12 mouse cellular contexts compared by ENCODE assay signal in the genomic region with DNA sequence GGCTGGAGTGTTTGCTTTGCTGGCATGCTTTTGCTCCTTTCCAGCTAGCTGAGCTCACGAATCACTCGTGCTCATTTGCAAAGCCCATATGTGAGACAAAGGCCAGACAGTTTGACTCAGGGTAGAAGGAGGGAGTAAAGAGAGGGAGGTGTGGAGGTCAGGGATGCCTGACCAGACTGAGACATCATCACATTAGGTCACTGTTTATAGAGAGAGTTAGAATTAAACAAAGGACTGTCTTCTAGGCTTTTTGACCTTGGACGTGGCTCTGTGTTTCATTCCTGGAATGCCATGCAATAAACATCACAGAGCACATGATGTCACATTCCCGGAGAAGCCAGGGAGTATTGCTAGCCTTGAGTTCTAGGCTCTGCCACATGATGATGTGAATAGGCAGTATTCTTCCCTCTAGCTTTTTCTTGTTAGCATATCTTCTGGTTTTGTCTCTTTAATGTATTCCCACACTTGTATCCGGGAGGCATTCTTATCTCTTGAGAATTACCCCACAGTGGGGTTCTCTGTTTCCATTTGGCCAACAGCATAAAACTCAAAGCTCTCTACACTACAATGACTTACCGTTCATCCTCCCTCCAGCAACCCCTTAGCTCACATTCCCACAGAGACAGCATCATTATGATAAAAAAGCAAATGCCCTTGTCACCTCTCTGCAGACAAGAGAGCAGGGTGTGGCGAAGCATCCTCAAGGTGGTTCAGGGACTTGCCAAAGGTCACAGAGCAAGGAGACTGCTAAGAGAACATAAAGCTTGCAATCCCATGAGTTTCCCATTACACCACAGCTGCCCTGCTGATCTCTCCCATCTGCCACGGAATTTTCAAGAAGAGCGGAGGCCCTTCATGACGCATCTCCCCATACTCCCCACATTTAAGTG.
A peak's percentile ranks its signal among the peaks of the same experiment; 100 is the strongest.
DNase-seq lines count a peak whose midpoint lies in the region; ATAC-seq and TF ChIP-seq lines count a peak whose summit lies in the region.
"Had no signal": no experiment of that assay in that cellular context is flagged by ENCODE, and none has a peak within 500 bp of the region (broad histone marks: within the 10 kb centered on the region; RNA-seq: fewer than 3 reads in every experiment).

No protein-coding gene starts in this region.

- H3K9ac ChIP-seq in intestine, postnatal 0 days (ENCODE audit: low read depth, low read length), result no peak overlapping the region
- no peak overlapping the region for H3K9ac ChIP-seq in hindbrain, embryonic 16.5 days (ENCODE audit: low read depth, low read length)
- H3K9ac ChIP-seq: liver, embryonic 12.5 days; midbrain, embryonic 12.5 days had no signal

- H3K36me3 ChIP-seq in intestine, postnatal 0 days (ENCODE audit: control insufficient read depth, insufficient read depth), result no peaks in the 10 kb centered on the region
- no peaks in the 10 kb centered on the region for H3K36me3 ChIP-seq in hindbrain, embryonic 16.5 days (ENCODE audit: control insufficient read depth, insufficient read depth, low read length)
- H3K36me3 ChIP-seq: liver, embryonic 12.5 days; midbrain, embryonic 12.5 days had no signal

- H3K27me3 ChIP-seq in intestine, postnatal 0 days (replicated peaks; ENCODE audit: control insufficient read depth, insufficient read depth, low read length), result no peaks in the 10 kb centered on the region
- no peaks in the 10 kb centered on the region for H3K27me3 ChIP-seq in hindbrain, embryonic 16.5 days (replicated peaks; ENCODE audit: control insufficient read depth, insufficient read depth, low read length)
- H3K27me3 ChIP-seq: liver, embryonic 12.5 days had no signal

- no peak overlapping the region for H3K4me2 ChIP-seq in intestine, postnatal 0 days (replicated peaks; ENCODE audit: low read depth)
- no peak overlapping the region for H3K4me2 ChIP-seq in hindbrain, embryonic 16.5 days (ENCODE audit: low read length)
- H3K4me2 ChIP-seq: liver, embryonic 12.5 days; midbrain, embryonic 12.5 days had no signal

- no peaks in the 10 kb centered on the region for H3K9me3 ChIP-seq in intestine, postnatal 0 days (ENCODE audit: control insufficient read depth)
- 0 out of 2 replicates have a peak, but pooled peaks cover 2% of the 10 kb centered on the region for H3K9me3 ChIP-seq in hindbrain, embryonic 16.5 days (ENCODE audit: control insufficient read depth, low read length)
- H3K9me3 ChIP-seq: liver, embryonic 12.5 days; midbrain, embryonic 12.5 days had no signal

- no peak overlapping the region for H3K4me3 ChIP-seq in intestine, postnatal 0 days (ENCODE audit: low read depth, low read length)
- no peak overlapping the region for H3K4me3 ChIP-seq in hindbrain, embryonic 16.5 days (ENCODE audit: low read length)
- H3K4me3 ChIP-seq: liver, embryonic 12.5 days; midbrain, embryonic 12.5 days had no signal

- DNase-seq in heart, adult 11 months, result peak; percentile 81
- no peak for DNase-seq in heart, postnatal 14 days
- peak; percentile 26 for DNase-seq in ovary, adult 18-20 months (ENCODE audit: low spot score)
- no peak for DNase-seq in ovary, postnatal 10 days (ENCODE audit: low spot score)
- no peak for DNase-seq in cerebellum, postnatal 10 days
- DNase-seq: embryo, embryonic 11 days; thymus, postnatal 25 days had no signal

- 55% methylated on average over 10 of the region's 10 CpGs for WGBS in intestine, postnatal 0 days
- WGBS in hindbrain, embryonic 16.5 days, result 63% methylated on average over 10 of the region's 10 CpGs

- intact Hi-C loops in heart, postnatal 14 days (cut with DNase I), result no loop called here

- no peaks in the 10 kb centered on the region for H3K4me1 ChIP-seq in intestine, postnatal 0 days (replicated peaks; ENCODE audit: control insufficient read depth, insufficient read depth, low read length)
- peaks cover 6% of the 10 kb centered on the region for H3K4me1 ChIP-seq in hindbrain, embryonic 16.5 days (ENCODE audit: control insufficient read depth, insufficient read depth, low read depth, low read length)
- H3K4me1 ChIP-seq: liver, embryonic 12.5 days; midbrain, embryonic 12.5 days had no signal

- H3K27ac ChIP-seq in intestine, postnatal 0 days (ENCODE audit: low read depth, low read length), result no peak overlapping the region
- H3K27ac ChIP-seq in hindbrain, embryonic 16.5 days (ENCODE audit: low read depth, low read length), result no peak overlapping the region
- H3K27ac ChIP-seq: liver, embryonic 12.5 days; midbrain, embryonic 12.5 days had no signal

- peak; percentile 25; the same call in 1 of the 2 replicates for ATAC-seq in intestine, postnatal 0 days
- no peak for ATAC-seq in hindbrain, embryonic 16.5 days
- no peak for ATAC-seq in megakaryocyte-erythroid progenitor cell, adult 5-6 weeks (replicated peaks; ENCODE audit: low FRiP score, low TSS enrichment, poor library complexity, severe bottlenecking)
- ATAC-seq: liver, embryonic 12.5 days had no signal

- no peak for TF ChIP-seq CTCF in intestine, postnatal 0 days (IDR thresholded peaks at IDR 0.05; ENCODE audit: low read depth)

Comparison
In these comparisons a context has a peak if more than half of its experiments do, and no peak if none do; other contexts are left out.
1. DNase-seq: peak in heart, adult 11 months (single experiment) and ovary, adult 18-20 months (single experiment); none in heart, postnatal 14 days (0 of 2), ovary, postnatal 10 days (single experiment) and cerebellum, postnatal 10 days (0 of 2).